Mouse (Mus musculus) adrenal gland, adult (tissue): ENCODE data around the gene Myo15b.
"Not testable (repeated sequence)": the region's sequence is repeated elsewhere in the genome, so short reads cannot be mapped to it uniquely, and the experiment has no call there.

Experiments
- DNase-seq, 2 experiments: peaks; one replicate each; pipeline ENCODE4 v3.0.0; 2022 to 2023; ENCODE audit warnings: low spot score in 1 of 2; ENCODE audit not compliant: inconsistent age in 2 of 2

The Myo15b gene

DNA sequence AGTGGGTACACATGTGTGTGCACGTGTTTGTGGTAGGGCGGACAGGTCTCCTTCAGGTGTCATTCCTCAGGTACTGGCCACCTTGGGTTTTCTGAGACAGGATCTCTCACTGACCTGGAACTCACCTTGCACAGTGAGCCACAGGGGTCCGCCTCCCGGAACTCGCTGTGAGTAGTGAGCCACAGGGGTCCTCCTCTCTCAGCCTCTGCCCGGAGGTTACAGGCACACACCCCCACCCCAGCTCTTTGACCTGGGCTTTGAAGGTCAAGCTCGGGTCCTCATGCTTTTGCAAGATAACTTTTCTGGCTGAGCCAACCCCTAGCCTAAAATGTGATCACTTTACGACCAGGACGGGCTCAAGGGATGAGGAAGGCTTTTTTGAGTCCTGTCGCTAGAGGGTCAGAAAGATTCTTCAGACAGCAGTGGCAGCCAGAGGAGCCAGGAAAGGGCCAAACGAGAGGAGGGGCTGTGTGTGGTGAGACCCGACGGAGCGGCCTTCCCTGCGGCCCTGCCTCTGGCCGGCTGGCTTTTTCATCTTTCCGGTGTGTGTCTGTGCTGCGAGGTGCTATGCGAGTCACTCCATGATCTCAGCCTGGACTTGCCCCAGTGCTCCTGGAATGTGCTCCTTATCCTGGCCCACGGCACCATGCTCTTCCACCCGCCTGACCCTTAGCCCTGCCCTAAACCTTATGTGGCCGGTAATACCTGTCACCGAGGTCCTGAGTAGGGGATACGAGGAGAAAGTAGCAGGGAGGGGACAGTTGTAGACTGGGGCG is 27.5 kb upstream of the Myo15b start:
- DNase-seq, result no peak

GRCm38 (mm10) chr11:115831518-115831917 is 26.7 kb upstream of the Myo15b start:
- no peak for DNase-seq

GRCm38 (mm10) chr11:115832064-115832463 is 26.1 kb upstream of the Myo15b start:
- DNase-seq, result no peak

GRCm38 (mm10) chr11:115832523-115832922 is 25.7 kb upstream of the Myo15b start:
- DNase-seq, result peak; percentile 59 to 66

DNA sequence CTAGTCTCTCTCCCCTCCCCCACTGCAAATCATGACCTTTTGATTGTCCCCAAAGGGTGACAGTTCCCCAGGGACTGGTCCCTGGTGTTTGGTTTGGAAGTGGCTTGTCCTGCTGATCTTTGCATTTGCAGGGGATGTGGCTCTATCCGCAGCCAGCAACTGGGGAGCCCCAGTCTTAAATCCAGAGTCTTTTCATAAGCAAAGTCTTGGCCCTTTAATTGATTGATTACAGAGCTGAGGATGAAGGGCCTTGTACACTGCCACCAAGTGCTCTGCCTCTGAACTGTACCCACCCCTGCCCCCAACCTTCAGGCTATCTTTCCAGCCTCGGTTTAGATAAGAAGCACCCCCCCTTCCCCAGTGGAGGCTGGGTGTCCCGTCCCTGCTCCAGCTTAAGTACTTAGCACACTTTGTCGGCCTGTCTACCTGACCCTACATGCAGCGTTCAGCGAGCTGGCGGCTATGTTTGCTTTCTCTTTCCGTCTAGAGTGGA is 25.1 kb upstream of the Myo15b start:
- DNase-seq, result no peak

DNA sequence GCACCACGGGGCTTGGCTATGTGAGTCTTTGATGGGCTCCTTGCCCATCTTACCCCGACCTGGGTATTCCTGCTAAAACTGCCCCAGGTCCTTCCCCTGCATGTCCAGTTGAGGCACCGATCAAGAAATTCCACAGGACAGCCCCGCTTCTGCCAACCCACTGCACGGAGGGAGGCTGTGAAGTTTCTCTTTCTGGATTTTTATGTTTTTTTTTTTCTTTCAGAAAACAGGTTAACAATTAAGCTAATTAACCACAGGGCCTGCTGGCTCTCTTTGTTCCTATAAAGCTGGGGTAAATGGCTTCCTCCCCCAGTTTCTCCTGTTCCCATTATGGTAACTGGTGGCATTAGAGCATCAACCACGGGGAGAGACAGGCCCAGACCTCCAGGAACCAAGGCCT is 24.2 kb upstream of the Myo15b start:
- DNase-seq, result no peak

DNA sequence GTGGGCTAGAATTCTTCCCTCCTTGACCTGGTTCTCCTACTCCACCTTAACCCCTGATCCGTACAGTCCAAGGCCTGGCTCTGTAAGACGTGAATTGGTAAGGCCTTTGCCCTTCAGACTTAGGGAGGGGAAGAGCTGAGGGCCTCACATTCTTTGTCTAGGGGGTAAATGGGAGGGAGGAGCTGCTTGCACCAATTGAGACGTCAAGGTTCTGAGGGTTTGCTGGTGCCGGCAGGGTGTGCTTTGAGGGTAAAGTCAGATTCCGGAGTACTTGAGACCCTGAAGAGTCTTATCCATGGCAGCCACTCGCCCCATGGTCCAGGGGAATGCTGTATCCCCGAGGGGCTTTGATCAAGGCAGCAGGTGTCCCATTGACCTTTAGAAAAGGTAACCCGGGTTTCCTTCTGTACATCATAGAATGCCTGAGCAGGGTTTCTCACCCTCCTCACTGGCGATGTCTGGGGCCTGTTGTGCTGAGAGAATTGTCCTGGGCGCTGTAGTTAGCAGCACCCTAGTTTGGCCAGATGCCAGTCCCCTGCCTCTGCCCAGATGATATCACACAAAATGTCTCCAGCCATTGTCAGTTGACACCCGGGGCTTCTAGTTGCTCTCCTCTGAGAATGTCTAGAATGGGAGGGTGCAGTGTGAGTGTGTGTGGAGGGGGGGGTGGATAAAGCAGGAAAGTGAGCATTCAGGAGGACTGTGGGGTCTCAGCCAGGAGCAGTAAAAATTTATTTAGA is 21.4 kb upstream of the Myo15b start:
- no peak for DNase-seq

- peak in 1 of 2 experiments; percentile 42 for DNase-seq
Measured at GRCm38 (mm10) chr11:115837606-115838345, 20.4 kb upstream of the Myo15b start.

DNA sequence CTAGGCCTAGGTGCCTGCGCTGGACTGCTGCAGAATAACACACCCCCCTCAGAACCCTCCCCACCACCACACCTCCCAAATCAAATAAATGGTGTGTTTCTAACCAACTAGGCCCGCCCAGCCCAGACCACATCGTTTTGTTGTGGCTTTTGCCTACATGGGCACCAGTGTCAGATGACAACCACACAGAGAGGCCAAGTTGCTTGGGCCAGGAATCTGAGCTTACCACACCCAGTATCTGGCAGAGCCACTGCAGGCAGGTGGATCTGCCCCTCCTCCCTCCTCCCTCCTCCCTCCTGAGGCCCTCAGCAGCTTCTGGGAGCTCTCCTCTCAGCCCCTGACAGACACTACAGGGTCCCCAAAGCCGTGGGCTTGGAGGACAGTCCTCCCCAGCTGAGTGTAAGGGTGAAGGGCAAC is 19.3 kb upstream of the Myo15b start:
- DNase-seq, result no peak

- DNase-seq, result no peak
Measured at GRCm38 (mm10) chr11:115839732-115840131, 18.5 kb upstream of the Myo15b start.

- DNase-seq, result no peak
Measured at GRCm38 (mm10) chr11:115841044-115841443, 17.2 kb upstream of the Myo15b start.

DNA sequence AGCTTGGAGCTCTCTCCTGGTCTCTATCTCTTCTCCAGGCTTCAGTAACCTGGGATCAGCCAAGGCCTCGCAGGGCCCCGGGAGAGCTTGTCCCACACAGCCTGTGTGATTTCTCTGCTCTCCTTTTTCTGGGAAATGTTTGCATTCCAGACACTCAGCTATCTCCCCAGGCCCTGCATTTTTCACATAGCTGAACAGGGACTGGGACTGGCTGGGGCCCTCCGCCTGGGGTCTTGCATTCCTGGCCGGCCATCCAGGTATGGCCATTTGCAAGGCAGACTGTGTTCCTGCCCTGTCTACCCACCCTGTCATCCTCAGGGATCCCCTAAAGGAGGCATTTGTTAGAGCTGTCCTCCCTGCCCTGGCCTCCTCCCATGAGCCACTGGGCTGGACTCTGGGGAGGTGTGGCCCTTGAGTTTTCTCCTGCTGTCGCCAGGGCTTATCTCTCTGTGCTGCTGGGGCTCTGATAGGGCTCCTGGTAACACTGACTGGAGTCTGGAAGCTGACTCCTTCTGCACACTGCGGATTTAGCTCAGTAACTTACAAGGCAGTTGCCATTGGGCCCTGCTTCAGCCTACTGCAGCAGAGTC is 16.1 kb upstream of the Myo15b start:
- DNase-seq, result peak in 1 of 2 experiments; percentile 43

GRCm38 (mm10) chr11:115843141-115843890 is 14.9 kb upstream of the Myo15b start:
- no peak for DNase-seq

DNA sequence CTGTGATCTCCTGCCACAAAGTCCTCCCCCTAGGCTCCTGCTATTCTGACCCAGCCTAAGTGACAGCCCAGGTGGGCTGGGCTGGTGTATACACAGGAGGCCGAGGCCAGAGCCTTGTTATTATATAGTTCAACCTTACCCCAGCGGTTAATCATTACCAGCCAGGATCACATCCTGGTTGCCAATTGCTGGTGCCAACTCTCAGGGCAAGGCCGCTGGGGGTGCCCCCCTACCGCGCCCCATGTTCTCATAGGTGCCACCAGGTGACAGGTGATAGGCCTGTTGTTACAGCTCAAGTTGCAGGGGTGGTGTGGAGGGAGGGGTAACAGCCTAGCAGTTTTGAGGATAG is 14.3 kb upstream of the Myo15b start:
- no peak for DNase-seq

DNA sequence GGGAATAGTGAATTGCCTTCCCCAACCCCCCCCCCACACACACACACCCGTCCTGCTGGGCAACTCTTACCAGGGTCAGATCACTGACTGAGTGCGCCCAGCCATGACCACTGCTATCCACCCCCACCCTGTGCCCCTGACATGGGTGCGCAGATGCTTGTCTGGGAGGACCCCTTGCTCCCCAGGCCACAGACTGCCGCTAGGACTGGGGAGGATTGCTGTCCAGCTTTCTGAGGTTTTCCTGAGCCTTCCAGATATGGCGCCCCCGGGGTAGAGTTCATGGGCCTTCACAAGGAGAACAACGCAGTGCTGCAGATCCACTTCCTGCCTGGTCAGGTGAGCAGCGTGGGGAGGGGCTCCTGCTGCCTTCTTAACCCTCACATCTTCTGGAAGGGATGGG is 14.0 kb upstream of the Myo15b start:
- no peak for DNase-seq

DNA sequence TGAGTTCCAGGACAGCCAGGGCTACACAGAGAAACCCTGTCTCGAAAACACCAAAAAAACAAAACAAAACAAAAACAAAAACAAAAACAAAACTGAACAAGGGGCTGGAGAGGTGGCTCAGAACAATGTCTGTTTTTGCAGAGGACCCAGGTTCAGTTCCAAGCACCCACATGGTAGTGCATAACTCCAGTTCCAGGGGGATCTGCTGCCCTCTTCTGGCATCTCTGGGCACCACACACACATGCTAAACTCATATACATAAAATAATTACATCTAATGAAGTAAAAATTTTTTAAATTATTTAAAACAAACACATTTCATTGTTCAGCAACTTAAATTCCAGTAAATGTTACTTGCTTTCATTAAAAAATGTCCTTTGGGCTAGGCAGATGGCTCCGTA is 12.4 kb upstream of the Myo15b start:
- DNase-seq, result no peak

DNA sequence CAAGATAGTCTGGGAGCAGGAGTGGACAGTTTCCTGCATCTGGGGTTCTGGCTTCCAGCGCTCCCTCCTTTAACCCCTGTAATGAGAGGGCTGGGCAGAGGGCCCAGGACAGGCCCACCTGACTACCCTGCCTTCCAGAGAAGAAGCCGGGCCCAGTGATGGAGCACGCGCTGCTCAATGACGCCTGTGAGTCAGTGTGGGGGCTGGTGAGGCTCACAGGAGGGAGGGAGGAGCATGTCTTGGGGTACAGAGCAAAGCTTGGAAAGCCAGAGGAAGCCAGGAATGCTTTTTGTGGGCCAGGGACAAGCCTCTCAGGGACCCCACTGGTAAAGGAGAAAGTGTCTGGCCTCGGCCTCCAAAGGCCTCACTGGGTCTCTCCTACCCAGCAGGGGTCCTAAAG is 3.5 kb upstream of the Myo15b start:
- DNase-seq, result no peak

GRCm38 (mm10) chr11:115857146-115857545 is 1.1 kb upstream of the Myo15b start:
- not testable (repeated sequence) for DNase-seq

- DNase-seq, result peak in 1 of 2 experiments; percentile 43
Measured at GRCm38 (mm10) chr11:115857936-115858335, 270 bp upstream of the Myo15b start.

GRCm38 (mm10) chr11:115859143-115859945 is 1.1 kb downstream of the Myo15b start:
- DNase-seq, result peak; percentile 91 to 95
